ENCODE assay signal across 8 mouse cellular contexts in genomic region chr10:53132707-53133106, GRCm38 (mm10).
"Had no signal": no experiment of that assay in that cellular context is flagged by ENCODE, and none has a peak within 500 bp of the region (broad histone marks: within the 10 kb centered on the region; RNA-seq: fewer than 3 reads in every experiment).

No protein-coding gene starts in this region.

- DNase-seq: liver, postnatal 0 days; lung, adult 2 months; lung, postnatal 14 days; lung, postnatal 36 days; right cerebral cortex, postnatal 14 days; thymus, adult 2 months; thymus, postnatal 25 days; thymus, postnatal 4 days had no signal
